Mouse (Mus musculus): Measurements from ENCODE around the gene Axin1. TPM values are rescaled to one million over a fixed set of nuclear protein-coding genes. Genes with fewer than 3 reads are reported as not detected.

Axin1 gene
- total and polyA plus RNA-seq, 3 experiments = 27.8 to 38.8 (median 28.5) TPM

Other genes with a start within 250 kb of the Axin1 start
- 6.6 and 8.0 TPM in 2 replicates for gene Rab40c, start 219.0 kb upstream of the Axin1 start, total RNA-seq (2012; rRNA removed)
- 7.9 and 9.2 TPM in 2 replicates for gene Rab40c, start 219.0 kb upstream of the Axin1 start, total RNA-seq (2014; rRNA removed)
- 14.4 and 14.8 TPM in 2 replicates for gene Rab40c, start 219.0 kb upstream of the Axin1 start, polyA plus RNA-seq (2012; ENCODE audit: insufficient read length, low read depth)
- gene Pigq, start 193.8 kb upstream of the Axin1 start, total RNA-seq (2012; rRNA removed) = 28.1 and 29.2 TPM in 2 replicates
- gene Pigq, start 193.8 kb upstream of the Axin1 start, total RNA-seq (2014; rRNA removed) = 15.1 and 18.5 TPM in 2 replicates
- 75.0 and 97.2 TPM in 2 replicates for gene Pigq, start 193.8 kb upstream of the Axin1 start, polyA plus RNA-seq (2012; ENCODE audit: insufficient read length, low read depth)
- not detected in 2 replicates for gene Nhlrc4, start 193.7 kb upstream of the Axin1 start, total RNA-seq (2012; rRNA removed)
- not detected in 2 replicates for gene Nhlrc4, start 193.7 kb upstream of the Axin1 start, total RNA-seq (2014; rRNA removed)
- not detected in 2 replicates for gene Nhlrc4, start 193.7 kb upstream of the Axin1 start, polyA plus RNA-seq (2012; ENCODE audit: insufficient read length, low read depth)
- not detected in 2 replicates for gene A930017K11Rik, start 186.1 kb upstream of the Axin1 start, total RNA-seq (2012; rRNA removed)
- gene A930017K11Rik, start 186.1 kb upstream of the Axin1 start, total RNA-seq (2014; rRNA removed) = not detected in 2 replicates
- not detected in 2 replicates for gene A930017K11Rik, start 186.1 kb upstream of the Axin1 start, polyA plus RNA-seq (2012; ENCODE audit: insufficient read length, low read depth)
- gene Capn15, start 152.9 kb upstream of the Axin1 start, total RNA-seq (2012; rRNA removed) = 6.0 and 7.5 TPM in 2 replicates
- gene Capn15, start 152.9 kb upstream of the Axin1 start, total RNA-seq (2014; rRNA removed) = 1.5 and 2.1 TPM in 2 replicates
- 11.4 and 11.5 TPM in 2 replicates for gene Capn15, start 152.9 kb upstream of the Axin1 start, polyA plus RNA-seq (2012; ENCODE audit: insufficient read length, low read depth)
- gene Rab11fip3, start 69.1 kb upstream of the Axin1 start, total RNA-seq (2012; rRNA removed) = 3.1 and 4.6 TPM in 2 replicates
- gene Rab11fip3, start 69.1 kb upstream of the Axin1 start, total RNA-seq (2014; rRNA removed) = 3.1 and 3.5 TPM in 2 replicates
- gene Rab11fip3, start 69.1 kb upstream of the Axin1 start, polyA plus RNA-seq (2012; ENCODE audit: insufficient read length, low read depth) = 7.6 and 7.8 TPM in 2 replicates
- gene Decr2, start 48.4 kb upstream of the Axin1 start, total RNA-seq (2012; rRNA removed) = 12.9 and 16.8 TPM in 2 replicates
- 21.0 TPM in 2 replicates for gene Decr2, start 48.4 kb upstream of the Axin1 start, total RNA-seq (2014; rRNA removed)
- 12.6 and 13.1 TPM in 2 replicates for gene Decr2, start 48.4 kb upstream of the Axin1 start, polyA plus RNA-seq (2012; ENCODE audit: insufficient read length, low read depth)
- gene Nme4, start 43.1 kb upstream of the Axin1 start, total RNA-seq (2012; rRNA removed) = 0.47 and 0.55 TPM in 2 replicates
- gene Nme4, start 43.1 kb upstream of the Axin1 start, total RNA-seq (2014; rRNA removed) = 0.46 TPM in 1 of 2 replicates, not detected in the other
- 0.27 and 0.56 TPM in 2 replicates for gene Nme4, start 43.1 kb upstream of the Axin1 start, polyA plus RNA-seq (2012; ENCODE audit: insufficient read length, low read depth)
- gene Tmem8, start 25.4 kb upstream of the Axin1 start, total RNA-seq (2012; rRNA removed) = 2.3 and 3.6 TPM in 2 replicates
- gene Tmem8, start 25.4 kb upstream of the Axin1 start, total RNA-seq (2014; rRNA removed) = 1.8 and 2.8 TPM in 2 replicates
- gene Tmem8, start 25.4 kb upstream of the Axin1 start, polyA plus RNA-seq (2012; ENCODE audit: insufficient read length, low read depth) = 3.9 and 4.6 TPM in 2 replicates
- gene Mrpl28, start 15.2 kb upstream of the Axin1 start, total RNA-seq (2012; rRNA removed) = 157 and 161 TPM in 2 replicates
- gene Mrpl28, start 15.2 kb upstream of the Axin1 start, total RNA-seq (2014; rRNA removed) = 148 and 154 TPM in 2 replicates
- 90.5 and 101 TPM in 2 replicates for gene Mrpl28, start 15.2 kb upstream of the Axin1 start, polyA plus RNA-seq (2012; ENCODE audit: insufficient read length, low read depth)
- 0.38 and 0.50 TPM in 2 replicates for gene Pdia2, start 60.4 kb downstream of the Axin1 start, total RNA-seq (2012; rRNA removed)
- gene Pdia2, start 60.4 kb downstream of the Axin1 start, total RNA-seq (2014; rRNA removed) = not detected in 2 replicates
- not detected in 2 replicates for gene Pdia2, start 60.4 kb downstream of the Axin1 start, polyA plus RNA-seq (2012; ENCODE audit: insufficient read length, low read depth)
- gene Rgs11, start 64.3 kb downstream of the Axin1 start, total RNA-seq (2012; rRNA removed) = 1.8 and 8.1 TPM in 2 replicates
- 0.28 and 0.40 TPM in 2 replicates for gene Rgs11, start 64.3 kb downstream of the Axin1 start, total RNA-seq (2014; rRNA removed)
- 0.13 TPM in 1 of 2 replicates, not detected in the other for gene Rgs11, start 64.3 kb downstream of the Axin1 start, polyA plus RNA-seq (2012; ENCODE audit: insufficient read length, low read depth)
- gene Arhgdig, start 69.1 kb downstream of the Axin1 start, total RNA-seq (2012; rRNA removed) = 10.1 and 10.3 TPM in 2 replicates
- gene Arhgdig, start 69.1 kb downstream of the Axin1 start, total RNA-seq (2014; rRNA removed) = 0.24 TPM in 1 of 2 replicates, not detected in the other
- 0.60 and 1.6 TPM in 2 replicates for gene Arhgdig, start 69.1 kb downstream of the Axin1 start, polyA plus RNA-seq (2012; ENCODE audit: insufficient read length, low read depth)
- gene Fam234a, start 105.6 kb downstream of the Axin1 start, total RNA-seq (2012; rRNA removed) = 4.9 and 8.3 TPM in 2 replicates
- gene Fam234a, start 105.6 kb downstream of the Axin1 start, total RNA-seq (2014; rRNA removed) = 3.6 and 4.1 TPM in 2 replicates
- gene Fam234a, start 105.6 kb downstream of the Axin1 start, polyA plus RNA-seq (2012; ENCODE audit: insufficient read length, low read depth) = 9.0 and 13.3 TPM in 2 replicates
- 46.1 and 63.0 TPM in 2 replicates for gene Luc7l, start 114.2 kb downstream of the Axin1 start, total RNA-seq (2012; rRNA removed)
- gene Luc7l, start 114.2 kb downstream of the Axin1 start, total RNA-seq (2014; rRNA removed) = 70.2 and 75.9 TPM in 2 replicates
- gene Luc7l, start 114.2 kb downstream of the Axin1 start, polyA plus RNA-seq (2012; ENCODE audit: insufficient read length, low read depth) = 68.6 and 76.0 TPM in 2 replicates

All from CH12.LX (cell line).